In genomic region chr10:41474981-41475391, GRCm38 (mm10) we compare ENCODE assay signal across 9 mouse cellular contexts. TPM values are rescaled to one million over a fixed set of nuclear protein-coding genes. Genes with fewer than 3 reads are reported as not detected.
DNase-seq lines count a peak whose midpoint lies in the region; ATAC-seq and TF ChIP-seq lines count a peak whose summit lies in the region.
"Had no signal": no experiment of that assay in that cellular context is flagged by ENCODE, and none has a peak within 500 bp of the region (broad histone marks: within the 10 kb centered on the region; RNA-seq: fewer than 3 reads in every experiment).

No protein-coding gene starts in this region.

- H3K4me2 ChIP-seq in limb, embryonic 12.5 days: no peak overlapping the region
- no peak overlapping the region for H3K4me2 ChIP-seq in midbrain, embryonic 13.5 days (replicated peaks)

- peak overlapping the region; percentile 89 for H3K27ac ChIP-seq in gastrocnemius, adult 2 months
- peak overlapping the region; percentile 81 for H3K27ac ChIP-seq in limb, embryonic 12.5 days
- no peak overlapping the region for H3K27ac ChIP-seq in midbrain, embryonic 13.5 days
- H3K27ac ChIP-seq: left cerebral cortex, adult 2 months had no signal

- no peak overlapping the region for H3K9ac ChIP-seq in limb, embryonic 12.5 days (replicated peaks)
- no peak overlapping the region for H3K9ac ChIP-seq in midbrain, embryonic 13.5 days (replicated peaks)

- no peaks in the 10 kb centered on the region for H3K9me3 ChIP-seq in limb, embryonic 12.5 days
- no peaks in the 10 kb centered on the region for H3K9me3 ChIP-seq in midbrain, embryonic 13.5 days

- H3K36me3 ChIP-seq in limb, embryonic 12.5 days: peaks cover 16% of the 10 kb centered on the region
- peaks cover 9% of the 10 kb centered on the region for H3K36me3 ChIP-seq in midbrain, embryonic 13.5 days

- WGBS in limb, embryonic 12.5 days: 41% methylated on average over 1 of the region's 1 CpGs
- 86% methylated on average over 1 of the region's 1 CpGs for WGBS in midbrain, embryonic 13.5 days

- DNase-seq in gastrocnemius, adult 2 months: peak; percentile 39
- DNase-seq in gastrocnemius, postnatal 14 days: no peak
- peak; percentile 62 to 70 for DNase-seq in heart, adult 18-20 months
- DNase-seq in frontal cortex, postnatal 36 days (ENCODE audit: low spot score in 2 of 2): no peak
- DNase-seq in thymus, postnatal 0 days (ENCODE audit: low spot score): no peak

- no peak for ATAC-seq in limb, embryonic 12.5 days (ENCODE audit: insufficient number of reproducible peaks, insufficient read depth, low FRiP score, low TSS enrichment, low read depth)
- peak; percentile 39; the same call in 1 of the 2 replicates for ATAC-seq in megakaryocyte-erythroid progenitor cell, adult 5-6 weeks (replicated peaks; ENCODE audit: low FRiP score, low TSS enrichment, poor library complexity, severe bottlenecking)
- no peak for ATAC-seq in midbrain, embryonic 13.5 days

- intact Hi-C loops in gastrocnemius, adult 2 months (cut with DNase I): no loop called here
- intact Hi-C loops in gastrocnemius, postnatal 14 days (cut with DNase I; ENCODE audit: low total_unique reads): no loop called here

- H3K27me3 ChIP-seq in limb, embryonic 12.5 days: no peaks in the 10 kb centered on the region
- H3K27me3 ChIP-seq in midbrain, embryonic 13.5 days: no peaks in the 10 kb centered on the region

- H3K4me1 ChIP-seq in limb, embryonic 12.5 days (replicated peaks): peaks cover 30% of the 10 kb centered on the region
- H3K4me1 ChIP-seq in midbrain, embryonic 13.5 days (replicated peaks): peaks cover 27% of the 10 kb centered on the region

- H3K4me3 ChIP-seq in gastrocnemius, adult 2 months: peak overlapping the region; percentile 84
- H3K4me3 ChIP-seq in limb, embryonic 12.5 days (replicated peaks): no peak overlapping the region
- no peak overlapping the region for H3K4me3 ChIP-seq in midbrain, embryonic 13.5 days (replicated peaks)

- TF ChIP-seq CTCF in gastrocnemius, adult 2 months (IDR thresholded peaks at IDR 0.05): no peak

RNA-seq across cellular contexts. Expression of gene Mical1, which starts 1.1 kb away (rescaled TPM):
- 1 to 10 TPM; 5.9 to 6.9 TPM for total RNA-seq in gastrocnemius, adult 2 months (2021)
- 10 to 100 TPM; 10.5 to 15.5 TPM for total RNA-seq in gastrocnemius, postnatal 14 days (2021)
- total RNA-seq in heart, adult 18-20 months (2021): 10 to 100 TPM in 1 of 2 experiments, 1 to 10 TPM in 1; 9.5 to 13.1 TPM
- polyA plus RNA-seq in limb, embryonic 12.5 days (2016; fragmentation: Nextera tagmentation; extraction: Ambion mirVana): 64.2 and 72.3 TPM in 2 replicates
- 2.6 and 19.8 TPM in 2 replicates for total RNA-seq in megakaryocyte-erythroid progenitor cell, adult 5-6 weeks (2014; fragmentation: Nextera tagmentation)
- total RNA-seq in megakaryocyte-erythroid progenitor cell, adult 5-6 weeks (2017): 1.9 and 14.4 TPM in 2 replicates
- 27.9 and 31.9 TPM in 2 replicates for polyA plus RNA-seq in midbrain, embryonic 13.5 days (2015; fragmentation: Nextera tagmentation; extraction: Ambion mirVana)
- 72.9 and 82.9 TPM in 2 replicates for polyA plus RNA-seq in thymus, postnatal 0 days (2015; fragmentation: Nextera tagmentation; extraction: Ambion mirVana)

RNA-seq across cellular contexts. Expression of gene Smpd2, which starts 15.2 kb away (rescaled TPM):
- total RNA-seq in gastrocnemius, adult 2 months (2021): 10 to 100 TPM; 11.1 TPM
- 10 to 100 TPM; 10.5 to 12.1 TPM for total RNA-seq in gastrocnemius, postnatal 14 days (2021)
- total RNA-seq in heart, adult 18-20 months (2021): 10 to 100 TPM; 32.6 to 33.6 TPM
- 64.3 and 64.7 TPM in 2 replicates for polyA plus RNA-seq in limb, embryonic 12.5 days (2016; fragmentation: Nextera tagmentation; extraction: Ambion mirVana)
- 1.6 and 2.1 TPM in 2 replicates for total RNA-seq in megakaryocyte-erythroid progenitor cell, adult 5-6 weeks (2014; fragmentation: Nextera tagmentation)
- 3.1 and 3.2 TPM in 2 replicates for total RNA-seq in megakaryocyte-erythroid progenitor cell, adult 5-6 weeks (2017)
- polyA plus RNA-seq in midbrain, embryonic 13.5 days (2015; fragmentation: Nextera tagmentation; extraction: Ambion mirVana): 35.0 and 37.0 TPM in 2 replicates
- 53.7 and 57.5 TPM in 2 replicates for polyA plus RNA-seq in thymus, postnatal 0 days (2015; fragmentation: Nextera tagmentation; extraction: Ambion mirVana)

RNA-seq across cellular contexts. Expression of gene Ppil6, which starts 15.3 kb away (rescaled TPM):
- not detected for total RNA-seq in gastrocnemius, adult 2 months (2021)
- total RNA-seq in gastrocnemius, postnatal 14 days (2021): not detected
- 1 to 10 TPM in 1 of 2 experiments, under 1 TPM in 1; 0.74 to 1.9 TPM for total RNA-seq in heart, adult 18-20 months (2021)
- 0.60 and 0.64 TPM in 2 replicates for polyA plus RNA-seq in limb, embryonic 12.5 days (2016; fragmentation: Nextera tagmentation; extraction: Ambion mirVana)
- 0.84 TPM in 1 of 2 replicates, not detected in the other for total RNA-seq in megakaryocyte-erythroid progenitor cell, adult 5-6 weeks (2014; fragmentation: Nextera tagmentation)
- total RNA-seq in megakaryocyte-erythroid progenitor cell, adult 5-6 weeks (2017): not detected in 2 replicates
- polyA plus RNA-seq in midbrain, embryonic 13.5 days (2015; fragmentation: Nextera tagmentation; extraction: Ambion mirVana): 1.6 and 2.7 TPM in 2 replicates
- 1.2 and 1.4 TPM in 2 replicates for polyA plus RNA-seq in thymus, postnatal 0 days (2015; fragmentation: Nextera tagmentation; extraction: Ambion mirVana)

RNA-seq across cellular contexts. Expression of gene Zbtb24, which starts 24.8 kb away (rescaled TPM):
- total RNA-seq in gastrocnemius, adult 2 months (2021): 1 to 10 TPM; 4.6 to 6.1 TPM
- 1 to 10 TPM; 4.3 to 4.7 TPM for total RNA-seq in gastrocnemius, postnatal 14 days (2021)
- 1 to 10 TPM; 6.5 to 7.7 TPM for total RNA-seq in heart, adult 18-20 months (2021)
- polyA plus RNA-seq in limb, embryonic 12.5 days (2016; fragmentation: Nextera tagmentation; extraction: Ambion mirVana): 22.3 and 23.6 TPM in 2 replicates
- total RNA-seq in megakaryocyte-erythroid progenitor cell, adult 5-6 weeks (2014; fragmentation: Nextera tagmentation): 8.9 and 9.9 TPM in 2 replicates
- total RNA-seq in megakaryocyte-erythroid progenitor cell, adult 5-6 weeks (2017): 11.8 and 21.9 TPM in 2 replicates
- 20.6 and 22.8 TPM in 2 replicates for polyA plus RNA-seq in midbrain, embryonic 13.5 days (2015; fragmentation: Nextera tagmentation; extraction: Ambion mirVana)
- polyA plus RNA-seq in thymus, postnatal 0 days (2015; fragmentation: Nextera tagmentation; extraction: Ambion mirVana): 23.3 and 23.8 TPM in 2 replicates

RNA-seq across cellular contexts. Expression of gene Cd164, which starts 44.2 kb away (rescaled TPM):
- 100 to 1,000 TPM; 133 to 157 TPM for total RNA-seq in gastrocnemius, adult 2 months (2021)
- 100 to 1,000 TPM; 126 to 138 TPM for total RNA-seq in gastrocnemius, postnatal 14 days (2021)
- total RNA-seq in heart, adult 18-20 months (2021): 100 to 1,000 TPM; 131 to 151 TPM
- polyA plus RNA-seq in limb, embryonic 12.5 days (2016; fragmentation: Nextera tagmentation; extraction: Ambion mirVana): 170 and 176 TPM in 2 replicates
- 100 and 107 TPM in 2 replicates for total RNA-seq in megakaryocyte-erythroid progenitor cell, adult 5-6 weeks (2014; fragmentation: Nextera tagmentation)
- total RNA-seq in megakaryocyte-erythroid progenitor cell, adult 5-6 weeks (2017): 96.6 and 142 TPM in 2 replicates
- polyA plus RNA-seq in midbrain, embryonic 13.5 days (2015; fragmentation: Nextera tagmentation; extraction: Ambion mirVana): 51.3 and 56.5 TPM in 2 replicates
- 259 TPM in 2 replicates for polyA plus RNA-seq in thymus, postnatal 0 days (2015; fragmentation: Nextera tagmentation; extraction: Ambion mirVana)

Comparison
In these comparisons a context has a peak if more than half of its experiments do, and no peak if none do; other contexts are left out.
1. DNase-seq: peak in gastrocnemius, adult 2 months (single experiment) and heart, adult 18-20 months (2 of 2); none in gastrocnemius, postnatal 14 days (single experiment), frontal cortex, postnatal 36 days (0 of 2) and thymus, postnatal 0 days (single experiment).